Mouse (Mus musculus): ENCODE measurements at regions not wholly inside any gene's neighbourhood (a gene's known extent, or its start where the extent isn't known, plus 50 kb on each side); places are given as distances from the start of the nearest gene placed in this dataset.
"Not testable (repeated sequence)": the region's sequence is repeated elsewhere in the genome, so short reads cannot be mapped to it uniquely, and the experiment has no call there.

- Histone ChIP-seq H3K4me2 (ENCODE audit: low read length) (no peak overlapping the region), H3K27me3 (ENCODE audit: control insufficient read depth, insufficient read depth, low read length) (no peaks in the 10 kb centered on the region), H3K9me3 (ENCODE audit: control insufficient read depth, low read length) (no peaks in the 10 kb centered on the region), H3K27ac (replicated peaks; ENCODE audit: low read depth, low read length) (no peak overlapping the region), H3K4me3 (replicated peaks; ENCODE audit: low read depth, low read length) (no peak overlapping the region), H3K36me3 (ENCODE audit: control insufficient read depth, insufficient read depth, low read length) (no peaks in the 10 kb centered on the region), H3K4me1 (ENCODE audit: control insufficient read depth, insufficient read depth, low read length) (no peaks in the 10 kb centered on the region), H3K9ac (replicated peaks; ENCODE audit: low read length) (no peak overlapping the region)
- ATAC-seq (ENCODE audit: low FRiP score, low TSS enrichment) (no peak), DNase-seq (no peak)
- 91% methylated on average over 4 of the region's 4 CpGs for WGBS
Measured at GRCm38 (mm10) chr8:57052661-57053060, 268.1 kb upstream of the Hand2 start.

- Histone ChIP-seq H3K9ac (replicated peaks; ENCODE audit: low read length) (no peak overlapping the region), H3K27ac (replicated peaks; ENCODE audit: low read depth, low read length) (no peak overlapping the region), H3K9me3 (ENCODE audit: control insufficient read depth, low read length) (no peaks in the 10 kb centered on the region), H3K36me3 (ENCODE audit: control insufficient read depth, insufficient read depth, low read length) (no peaks in the 10 kb centered on the region), H3K27me3 (ENCODE audit: control insufficient read depth, insufficient read depth, low read length) (no peaks in the 10 kb centered on the region), H3K4me3 (replicated peaks; ENCODE audit: low read depth, low read length) (no peak overlapping the region), H3K4me1 (ENCODE audit: control insufficient read depth, insufficient read depth, low read length) (no peaks in the 10 kb centered on the region), H3K4me2 (ENCODE audit: low read length) (no peak overlapping the region)
- 74% methylated on average over 8 of the region's 8 CpGs for WGBS
- ATAC-seq (ENCODE audit: low FRiP score, low TSS enrichment) (no peak), DNase-seq (no peak)
Measured at GRCm38 (mm10) chr8:57076995-57077394, 243.8 kb upstream of the Hand2 start.

- H3K4me2 ChIP-seq (ENCODE audit: low read length), result no peak overlapping the region
- H3K9ac ChIP-seq (replicated peaks; ENCODE audit: low read length), result no peak overlapping the region
- no peak overlapping the region for H3K4me3 ChIP-seq (replicated peaks; ENCODE audit: low read depth, low read length)
- H3K27me3 ChIP-seq (ENCODE audit: control insufficient read depth, insufficient read depth, low read length), result no peaks in the 10 kb centered on the region
- no peaks in the 10 kb centered on the region for H3K4me1 ChIP-seq (ENCODE audit: control insufficient read depth, insufficient read depth, low read length)
- H3K36me3 ChIP-seq (ENCODE audit: control insufficient read depth, insufficient read depth, low read length), result no peaks in the 10 kb centered on the region
- DNase-seq (no peak), ATAC-seq (ENCODE audit: low FRiP score, low TSS enrichment) (no peak)
- no peak overlapping the region for H3K27ac ChIP-seq (replicated peaks; ENCODE audit: low read depth, low read length)
- no peaks in the 10 kb centered on the region for H3K9me3 ChIP-seq (ENCODE audit: control insufficient read depth, low read length)
- 68% methylated on average over 3 of the region's 3 CpGs for WGBS
Measured at GRCm38 (mm10) chr8:57086811-57087210, 234.0 kb upstream of the Hand2 start.

GRCm38 (mm10) chr8:57092403-57092802 lies 228.4 kb upstream of the Hand2 start:
- H3K27me3 ChIP-seq (ENCODE audit: control insufficient read depth, insufficient read depth, low read length), result no peaks in the 10 kb centered on the region
- no peaks in the 10 kb centered on the region for H3K9me3 ChIP-seq (ENCODE audit: control insufficient read depth, low read length)
- H3K4me3 ChIP-seq (replicated peaks; ENCODE audit: low read depth, low read length), result no peak overlapping the region
- no peaks in the 10 kb centered on the region for H3K36me3 ChIP-seq (ENCODE audit: control insufficient read depth, insufficient read depth, low read length)
- no peaks in the 10 kb centered on the region for H3K4me1 ChIP-seq (ENCODE audit: control insufficient read depth, insufficient read depth, low read length)
- DNase-seq (no peak), ATAC-seq (ENCODE audit: low FRiP score, low TSS enrichment) (no peak)
- H3K4me2 ChIP-seq (ENCODE audit: low read length), result no peak overlapping the region
- H3K27ac ChIP-seq (replicated peaks; ENCODE audit: low read depth, low read length), result no peak overlapping the region
- WGBS, result 91% methylated on average over 4 of the region's 4 CpGs
- no peak overlapping the region for H3K9ac ChIP-seq (replicated peaks; ENCODE audit: low read length)

- DNase-seq (no peak), ATAC-seq (ENCODE audit: low FRiP score, low TSS enrichment) (no peak)
- H3K4me3 ChIP-seq (replicated peaks; ENCODE audit: low read depth, low read length), result no peak overlapping the region
- no peak overlapping the region for H3K4me2 ChIP-seq (ENCODE audit: low read length)
- H3K9me3 ChIP-seq (ENCODE audit: control insufficient read depth, low read length), result no peaks in the 10 kb centered on the region
- H3K27me3 ChIP-seq (ENCODE audit: control insufficient read depth, insufficient read depth, low read length), result no peaks in the 10 kb centered on the region
- H3K36me3 ChIP-seq (ENCODE audit: control insufficient read depth, insufficient read depth, low read length), result no peaks in the 10 kb centered on the region
- no peaks in the 10 kb centered on the region for H3K4me1 ChIP-seq (ENCODE audit: control insufficient read depth, insufficient read depth, low read length)
- H3K27ac ChIP-seq (replicated peaks; ENCODE audit: low read depth, low read length), result no peak overlapping the region
- H3K9ac ChIP-seq (replicated peaks; ENCODE audit: low read length), result no peak overlapping the region
- 49% methylated on average over 2 of the region's 2 CpGs for WGBS
Measured at GRCm38 (mm10) chr8:57095169-57095568, 225.6 kb upstream of the Hand2 start.

- WGBS, result 92% methylated on average over 2 of the region's 6 CpGs
- H3K9ac ChIP-seq (replicated peaks; ENCODE audit: low read length); DNase-seq; H3K4me2 ChIP-seq (ENCODE audit: low read length); H3K27ac ChIP-seq (replicated peaks; ENCODE audit: low read depth, low read length); H3K9me3 ChIP-seq (ENCODE audit: control insufficient read depth, low read length); ATAC-seq (ENCODE audit: low FRiP score, low TSS enrichment); H3K4me3 ChIP-seq (replicated peaks; ENCODE audit: low read depth, low read length); H3K27me3 ChIP-seq (ENCODE audit: control insufficient read depth, insufficient read depth, low read length); H3K36me3 ChIP-seq (ENCODE audit: control insufficient read depth, insufficient read depth, low read length); H3K4me1 ChIP-seq (ENCODE audit: control insufficient read depth, insufficient read depth, low read length): not testable (repeated sequence)
Measured at GRCm38 (mm10) chr8:57110765-57111402, 209.9 kb upstream of the Hand2 start.

GRCm38 (mm10) chr8:57111403-57111771 lies 209.4 kb upstream of the Hand2 start:
- H3K27me3 ChIP-seq (ENCODE audit: control insufficient read depth, insufficient read depth, low read length), result no peaks in the 10 kb centered on the region
- WGBS, result 68% methylated on average over 2 of the region's 2 CpGs
- H3K9ac ChIP-seq (replicated peaks; ENCODE audit: low read length), result no peak overlapping the region
- ATAC-seq (ENCODE audit: low FRiP score, low TSS enrichment) (no peak), DNase-seq (no peak)
- no peaks in the 10 kb centered on the region for H3K4me1 ChIP-seq (ENCODE audit: control insufficient read depth, insufficient read depth, low read length)
- H3K9me3 ChIP-seq (ENCODE audit: control insufficient read depth, low read length), result no peaks in the 10 kb centered on the region
- H3K4me3 ChIP-seq (replicated peaks; ENCODE audit: low read depth, low read length), result no peak overlapping the region
- no peaks in the 10 kb centered on the region for H3K36me3 ChIP-seq (ENCODE audit: control insufficient read depth, insufficient read depth, low read length)
- H3K4me2 ChIP-seq (ENCODE audit: low read length), result no peak overlapping the region
- no peak overlapping the region for H3K27ac ChIP-seq (replicated peaks; ENCODE audit: low read depth, low read length)

- H3K9ac ChIP-seq (replicated peaks; ENCODE audit: low read length), result no peak overlapping the region
- H3K4me1 ChIP-seq (ENCODE audit: control insufficient read depth, insufficient read depth, low read length), result no peaks in the 10 kb centered on the region
- H3K4me2 ChIP-seq (ENCODE audit: low read length), result no peak overlapping the region
- no peak for ATAC-seq (ENCODE audit: low FRiP score, low TSS enrichment)
- no peaks in the 10 kb centered on the region for H3K27me3 ChIP-seq (ENCODE audit: control insufficient read depth, insufficient read depth, low read length)
- no peaks in the 10 kb centered on the region for H3K9me3 ChIP-seq (ENCODE audit: control insufficient read depth, low read length)
- H3K27ac ChIP-seq (replicated peaks; ENCODE audit: low read depth, low read length), result no peak overlapping the region
- WGBS, result 83% methylated on average over 2 of the region's 2 CpGs
- DNase-seq, result no peak
- no peaks in the 10 kb centered on the region for H3K36me3 ChIP-seq (ENCODE audit: control insufficient read depth, insufficient read depth, low read length)
- no peak overlapping the region for H3K4me3 ChIP-seq (replicated peaks; ENCODE audit: low read depth, low read length)
Measured at GRCm38 (mm10) chr8:57113915-57114314, 206.9 kb upstream of the Hand2 start.

- DNase-seq, result no peak
- Histone ChIP-seq H3K27me3 (ENCODE audit: control insufficient read depth, insufficient read depth, low read length) (no peaks in the 10 kb centered on the region), H3K4me2 (ENCODE audit: low read length) (no peak overlapping the region), H3K36me3 (ENCODE audit: control insufficient read depth, insufficient read depth, low read length) (no peaks in the 10 kb centered on the region), H3K4me3 (replicated peaks; ENCODE audit: low read depth, low read length) (no peak overlapping the region), H3K9me3 (ENCODE audit: control insufficient read depth, low read length) (no peaks in the 10 kb centered on the region), H3K27ac (replicated peaks; ENCODE audit: low read depth, low read length) (no peak overlapping the region), H3K4me1 (ENCODE audit: control insufficient read depth, insufficient read depth, low read length) (no peaks in the 10 kb centered on the region), H3K9ac (replicated peaks; ENCODE audit: low read length) (no peak overlapping the region)
- no peak for ATAC-seq (ENCODE audit: low FRiP score, low TSS enrichment)
- 96% methylated on average over 2 of the region's 2 CpGs for WGBS
Measured at GRCm38 (mm10) chr8:57115303-57115702, 205.5 kb upstream of the Hand2 start.

All from midbrain, embryonic 14.5 days (tissue).